Mouse (Mus musculus) embryonic facial prominence, embryonic 11.5 days (tissue): ENCODE results near the gene Paqr5. TPM values are rescaled to one million over a fixed set of nuclear protein-coding genes. Genes with fewer than 3 reads are reported as not detected.
A peak's percentile ranks its signal among the peaks of the same experiment; 100 is the strongest.

Experiments used
- ATAC-seq: fragments of 200-750 bp; cut with Nextera tagmentation; replicated peaks from 2 replicates; pipeline ENCODE4 v1.8.0; 2017; ENCODE audit warnings: low read depth; ENCODE audit not compliant: insufficient number of reproducible peaks, low FRiP score, low TSS enrichment
- DNase-seq: peaks from one replicate; pipeline ENCODE4 v3.0.0-alpha.2; 2015; ENCODE audit warnings: low spot score
- H3K27ac ChIP-seq: fragments of 300-500 bp; sonication (generic); replicated peaks from 2 replicates; pipeline ENCODE4 v1.5.1; 2014; ENCODE audit warnings: mild to moderate bottlenecking, low read depth, low read length, control low read depth
- H3K27me3 ChIP-seq: fragments of 300-500 bp; sonication (generic); 2 replicates; pipeline ENCODE4 v1.6.1; 2014; ENCODE audit warnings: mild to moderate bottlenecking, low read length, moderate library complexity, mixed read lengths; ENCODE audit not compliant: control insufficient read depth, insufficient read depth
- H3K36me3 ChIP-seq: fragments of 300-500 bp; sonication (generic); replicated peaks from 2 replicates; pipeline ENCODE4 v1.6.1; 2014; ENCODE audit warnings: low read depth, mild to moderate bottlenecking, low read length, moderate library complexity, mixed read lengths; ENCODE audit not compliant: control insufficient read depth, insufficient read depth
- H3K4me1 ChIP-seq: fragments of 300-500 bp; sonication (generic); 2 replicates; pipeline ENCODE4 v1.6.1; 2014; ENCODE audit warnings: low read length, mixed read lengths; ENCODE audit not compliant: control insufficient read depth, insufficient read depth
- H3K4me2 ChIP-seq: fragments of 300-500 bp; sonication (generic); 2 replicates; pipeline ENCODE4 v1.6.1; 2014; ENCODE audit warnings: low read depth, mild to moderate bottlenecking, control low read depth, low read length, moderate library complexity
- H3K4me3 ChIP-seq: fragments of 300-500 bp; sonication (generic); 2 replicates; pipeline ENCODE4 v1.5.1; 2014; ENCODE audit warnings: low read depth, low read length, control low read depth
- H3K9ac ChIP-seq: fragments of 300-500 bp; sonication (generic); replicated peaks from 2 replicates; pipeline ENCODE4 v1.6.1; 2014; ENCODE audit warnings: mild to moderate bottlenecking, control low read depth, low read length
- H3K9me3 ChIP-seq: fragments of 300-500 bp; sonication (generic); replicated peaks from 2 replicates; pipeline ENCODE4 v1.6.1; 2016; ENCODE audit warnings: mild to moderate bottlenecking, low read length, inconsistent platforms, mixed read lengths; ENCODE audit not compliant: control insufficient read depth
- WGBS: fragments of 180-500 bp; shearing (Covaris S2); extraction: QIAGEN DNeasy Blood & Tissue Kit; methylation state at CpG from one replicate; pipeline ENCODE4 v1.1.7; 2014; 5-methylcytosine and 5-hydroxymethylcytosine counted together
- polyA plus RNA-seq: library from polyadenylated mRNA; unstranded; fragments of >200 nt; fragmentation: Nextera tagmentation; extraction: Ambion mirVana; gene quantifications from 2 replicates; pipeline ENCODE4 v1.2.1, GENCODE M21; 2014

The Paqr5 gene
- polyA plus RNA-seq, 1 experiment from 2014 or later = 0.34 TPM

DNA sequence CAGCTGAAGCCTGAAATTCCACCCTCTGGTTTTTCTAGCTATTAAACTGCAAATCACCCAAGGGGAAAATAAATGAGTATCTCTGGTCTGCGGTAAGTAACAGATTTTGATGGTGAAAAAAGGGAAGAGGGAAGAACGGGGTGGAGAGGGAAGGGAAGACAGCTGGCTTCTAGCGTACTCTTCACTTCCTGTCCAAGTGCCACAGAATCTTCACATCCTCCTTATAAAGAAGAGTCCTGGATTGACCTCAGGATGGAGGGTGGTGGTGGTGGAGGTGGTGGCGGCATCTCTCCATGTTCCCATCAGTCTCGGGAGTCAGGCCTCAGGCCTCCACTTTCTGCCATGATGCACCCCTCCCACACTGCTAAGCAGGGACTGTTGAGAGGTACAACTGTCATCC lies 44.8 kb downstream of the Paqr5 start:
- Histone ChIP-seq H3K27me3 (no peaks in the 10 kb centered on the region), H3K4me2 (no peak overlapping the region), H3K9me3 (no peaks in the 10 kb centered on the region), H3K4me1 (no peaks in the 10 kb centered on the region), H3K27ac (no peak overlapping the region), H3K9ac (no peak overlapping the region), H3K36me3 (no peaks in the 10 kb centered on the region), H3K4me3 (no peak overlapping the region)
- ATAC-seq (no peak), DNase-seq (no peak)
- 82% methylated on average over 5 of the region's 5 CpGs for WGBS

DNA sequence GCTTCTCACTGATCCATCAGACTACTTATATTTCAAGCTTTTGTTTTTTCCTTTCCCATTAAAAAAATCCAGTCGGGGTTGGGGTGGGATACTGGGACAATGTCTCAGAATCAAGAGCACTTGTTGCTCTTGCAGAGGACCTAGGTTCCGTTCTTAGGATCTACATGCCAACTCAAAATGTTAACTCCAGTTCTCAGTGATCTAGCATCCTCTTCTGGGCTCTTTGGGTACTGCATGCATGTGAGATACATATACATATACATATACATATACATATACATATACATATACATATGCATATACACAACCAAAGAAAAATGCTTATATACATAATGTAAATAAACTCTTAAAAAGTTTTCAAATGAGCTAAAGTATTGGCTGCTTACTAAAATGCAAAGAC lies 46.7 kb downstream of the Paqr5 start:
- no peak for ATAC-seq
- Histone ChIP-seq H3K4me3 (no peak overlapping the region), H3K4me1 (no peaks in the 10 kb centered on the region), H3K36me3 (no peaks in the 10 kb centered on the region), H3K9ac (no peak overlapping the region), H3K9me3 (no peaks in the 10 kb centered on the region), H3K27me3 (no peaks in the 10 kb centered on the region), H3K4me2 (no peak overlapping the region), H3K27ac (no peak overlapping the region)
- DNase-seq = no peak
- 85% methylated on average over 2 of the region's 2 CpGs for WGBS

DNA sequence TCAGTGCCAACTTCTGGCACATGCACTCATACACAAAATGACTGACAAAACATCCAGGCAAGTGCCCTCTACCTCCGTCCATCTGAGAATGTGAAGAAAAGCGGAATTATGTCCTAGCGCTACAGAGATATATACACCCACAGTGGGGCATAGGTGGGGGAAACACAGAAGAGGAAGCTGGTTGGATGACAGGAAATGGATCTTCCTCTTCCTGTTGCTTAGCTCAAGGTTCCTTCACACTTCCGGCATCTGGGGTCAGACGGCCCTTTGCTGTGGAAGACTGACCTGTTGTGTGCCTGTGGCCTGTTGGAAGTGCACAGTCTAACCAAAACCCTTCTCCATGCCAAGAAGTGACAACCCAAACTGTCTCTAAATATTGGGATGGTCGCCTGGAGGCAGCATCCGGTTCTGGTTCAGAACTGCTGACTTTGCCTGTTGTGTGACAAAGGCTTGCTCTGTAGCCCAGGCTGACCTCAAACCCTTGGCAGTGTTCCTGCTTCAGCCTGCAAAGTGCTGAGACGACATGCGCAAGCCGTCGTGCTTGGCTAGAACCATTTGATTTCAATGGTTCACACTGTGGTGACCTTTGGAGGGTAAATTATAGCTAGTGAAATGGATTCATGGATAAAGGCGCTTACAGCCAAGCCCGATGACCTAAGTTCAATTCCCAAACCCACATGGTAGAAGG lies 49.3 kb downstream of the Paqr5 start:
- no peak for ATAC-seq
- no peak for DNase-seq
- WGBS = 90% methylated on average over 13 of the region's 13 CpGs
- Histone ChIP-seq H3K36me3 (no peaks in the 10 kb centered on the region), H3K9me3 (no peaks in the 10 kb centered on the region), H3K4me1 (no peaks in the 10 kb centered on the region), H3K27ac (no peak overlapping the region), H3K9ac (no peak overlapping the region), H3K4me3 (no peak overlapping the region), H3K27me3 (no peaks in the 10 kb centered on the region), H3K4me2 (no peak overlapping the region)

DNA sequence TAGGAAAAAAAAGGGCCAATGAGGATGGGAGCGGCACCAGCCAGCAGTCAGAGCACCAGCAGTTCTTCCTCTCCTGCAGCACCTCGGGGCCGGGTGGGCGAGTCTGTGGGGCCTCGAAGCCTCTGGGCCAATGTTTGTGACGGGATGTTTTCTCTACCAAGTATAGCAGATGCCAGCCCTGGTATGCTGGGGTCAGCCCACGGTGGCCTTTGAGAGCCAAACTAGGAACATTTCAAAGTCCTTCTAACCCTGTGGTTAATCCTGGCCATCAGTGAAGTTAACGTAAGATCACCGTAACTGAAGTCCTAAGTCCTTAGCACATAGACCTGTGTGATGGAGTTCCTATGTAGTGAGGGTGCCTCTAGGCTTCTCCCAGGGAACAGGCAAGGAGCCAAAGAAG lies 54.6 kb downstream of the Paqr5 start:
- ATAC-seq = no peak
- 43% methylated on average over 9 of the region's 9 CpGs for WGBS
- no peaks in the 10 kb centered on the region for H3K36me3 ChIP-seq
- no peak overlapping the region for H3K27ac ChIP-seq
- H3K9ac ChIP-seq = no peak overlapping the region; the same call in 1 of the 2 replicates
- no peaks in the 10 kb centered on the region; the same call in 1 of the 2 replicates for H3K4me1 ChIP-seq
- no peaks in the 10 kb centered on the region for H3K9me3 ChIP-seq
- H3K27me3 ChIP-seq = no peaks in the 10 kb centered on the region; the same call in 1 of the 2 replicates
- DNase-seq = no peak
- H3K4me3 ChIP-seq = no peak overlapping the region
- no peak overlapping the region for H3K4me2 ChIP-seq

DNA sequence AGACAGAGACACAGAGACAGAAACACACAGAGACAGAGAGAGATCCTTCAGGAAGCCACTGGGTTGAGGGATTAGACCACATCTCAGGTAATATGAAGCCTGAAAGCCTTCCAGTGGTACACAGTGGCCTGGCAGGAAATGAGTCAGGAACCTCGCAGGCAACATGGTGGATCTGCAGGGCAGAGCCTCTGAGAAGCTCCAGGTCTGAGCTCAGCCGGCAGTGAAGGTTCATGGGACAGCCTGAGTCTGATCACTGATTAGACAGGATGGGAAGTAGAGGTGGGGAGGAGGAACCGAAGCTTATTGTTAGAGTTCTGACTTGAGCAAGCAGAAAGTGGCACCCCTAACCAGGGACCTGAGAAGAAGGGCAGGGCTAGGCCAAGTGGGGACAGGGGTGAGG lies 55.6 kb downstream of the Paqr5 start:
- WGBS = 62% methylated on average over 3 of the region's 3 CpGs
- no peak overlapping the region for H3K27ac ChIP-seq
- no peak overlapping the region for H3K4me2 ChIP-seq

DNA sequence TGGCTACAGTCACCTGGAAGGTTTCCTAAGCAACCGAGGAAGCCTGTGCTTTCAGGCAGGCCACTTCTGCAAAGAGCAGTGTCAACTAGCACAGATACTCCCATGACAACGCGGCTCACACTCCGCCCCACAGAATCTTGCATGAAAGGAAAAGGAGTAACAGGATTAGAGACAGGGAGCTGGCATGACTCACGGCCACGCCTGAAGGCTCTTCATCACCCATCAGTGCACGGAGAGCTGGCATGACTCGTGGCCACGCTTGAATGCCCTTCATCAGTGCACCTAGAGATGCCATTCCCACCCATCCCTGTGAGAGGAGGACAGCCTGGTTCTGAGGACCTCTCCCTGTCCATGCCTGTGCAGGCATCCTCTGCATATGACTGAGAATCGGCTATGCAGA lies 59.3 kb downstream of the Paqr5 start:
- ATAC-seq (no peak), DNase-seq (no peak)
- no peak overlapping the region for H3K27ac ChIP-seq
- H3K27me3 ChIP-seq = no peaks in the 10 kb centered on the region; the same call in 1 of the 2 replicates
- H3K4me1 ChIP-seq = no peaks in the 10 kb centered on the region; the same call in 1 of the 2 replicates
- H3K36me3 ChIP-seq = no peaks in the 10 kb centered on the region
- H3K4me2 ChIP-seq = no peak overlapping the region
- no peak overlapping the region for H3K9ac ChIP-seq
- H3K9me3 ChIP-seq = no peaks in the 10 kb centered on the region
- WGBS = 80% methylated on average over 10 of the region's 10 CpGs
- no peak overlapping the region for H3K4me3 ChIP-seq

More for the DNA sequence above, 55.6 kb downstream of the Paqr5 start:
- no peaks in the 10 kb centered on the region; the same call in 1 of the 2 replicates for H3K27me3 ChIP-seq
- H3K4me1 ChIP-seq = no peaks in the 10 kb centered on the region; the same call in 1 of the 2 replicates
- no peaks in the 10 kb centered on the region for H3K9me3 ChIP-seq
- no peak overlapping the region for H3K4me3 ChIP-seq
- no peaks in the 10 kb centered on the region for H3K36me3 ChIP-seq
- DNase-seq = no peak
- no peak overlapping the region for H3K9ac ChIP-seq
- no peak for ATAC-seq

DNA sequence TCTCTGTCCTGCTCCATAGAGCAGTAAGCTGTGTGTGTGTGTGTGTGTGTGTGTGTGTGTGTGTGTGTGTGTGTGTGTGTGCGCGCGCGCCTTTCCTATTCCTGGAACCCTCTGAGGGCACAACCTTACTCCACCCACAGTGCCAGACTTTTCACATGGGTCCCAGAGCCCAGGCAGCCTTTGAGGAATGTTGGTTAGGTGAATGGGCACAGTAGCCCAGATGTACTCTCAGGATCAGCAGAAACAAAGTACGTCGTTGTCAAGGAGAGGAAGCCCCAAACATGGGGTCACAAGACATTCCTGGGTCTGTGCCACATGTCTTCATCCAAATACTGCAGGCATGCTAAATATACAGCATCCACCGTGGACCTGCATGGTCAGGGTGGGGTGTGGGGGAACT lies 60.7 kb downstream of the Paqr5 start:
- Histone ChIP-seq H3K9ac (no peak overlapping the region), H3K4me2 (no peak overlapping the region), H3K9me3 (no peaks in the 10 kb centered on the region), H3K27me3 (no peaks in the 10 kb centered on the region), H3K4me3 (no peak overlapping the region), H3K36me3 (no peaks in the 10 kb centered on the region), H3K27ac (no peak overlapping the region), H3K4me1 (no peaks in the 10 kb centered on the region)
- ATAC-seq = no peak
- DNase-seq = no peak
- WGBS = 84% methylated on average over 7 of the region's 7 CpGs

DNA sequence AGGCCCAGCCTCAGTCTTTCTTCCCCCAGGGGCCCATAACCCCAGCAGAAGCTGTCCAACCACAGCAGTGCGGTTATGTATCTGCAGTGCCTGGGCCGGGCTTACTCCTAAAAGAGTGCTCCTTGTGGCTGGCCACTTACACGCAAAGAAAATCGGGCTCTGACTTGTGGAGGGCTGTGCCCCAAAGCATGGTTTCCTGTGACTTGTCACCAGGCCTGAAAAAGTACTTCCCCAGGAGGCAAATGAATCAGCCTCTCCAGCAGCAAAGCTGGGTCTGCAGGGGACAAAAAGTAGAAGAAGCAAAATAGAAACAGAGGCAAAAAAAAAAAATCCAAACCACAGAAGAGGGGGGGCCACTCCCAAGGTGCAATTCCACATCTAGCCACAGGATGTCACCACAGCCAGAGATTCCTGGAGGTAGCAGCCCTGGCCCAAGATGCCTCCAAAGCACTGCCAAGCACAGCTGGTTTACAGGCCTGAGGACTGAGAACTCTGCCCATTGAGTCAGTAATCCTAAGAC lies 61.2 kb downstream of the Paqr5 start:
- no peaks in the 10 kb centered on the region for H3K4me1 ChIP-seq
- ATAC-seq (no peak), DNase-seq (peak; percentile 85)
- H3K9me3 ChIP-seq = no peaks in the 10 kb centered on the region
- H3K27me3 ChIP-seq = no peaks in the 10 kb centered on the region
- 44% methylated on average over 4 of the region's 4 CpGs for WGBS
- no peak overlapping the region for H3K27ac ChIP-seq
- H3K9ac ChIP-seq = no peak overlapping the region
- H3K36me3 ChIP-seq = no peaks in the 10 kb centered on the region
- no peak overlapping the region for H3K4me3 ChIP-seq
- no peak overlapping the region for H3K4me2 ChIP-seq
